Mouse (Mus musculus) MEL (cell line): ENCODE results near the gene Wfdc12. TPM values are rescaled to one million over a fixed set of nuclear protein-coding genes. Genes with fewer than 3 reads are reported as not detected.

ENCODE experiments used
- DNase-seq: peaks from one replicate; pipeline ENCODE4 v3.0.0; 2011; ENCODE audit warnings: low read depth, low spot score
- H3K27ac ChIP-seq: 2 replicates; pipeline ENCODE4 v1.5.1; 2012; ENCODE audit warnings: low read depth, mild to moderate bottlenecking, control low read depth, low read length, moderate library complexity; ENCODE audit not compliant: control insufficient read depth
- H3K27me3 ChIP-seq, 2 experiments: fragments of 150-350 bp in 1 of 2; sonication (generic) in 1 of 2; 2 replicates each; pipeline ENCODE4 v1.6.1; 2012; ENCODE audit warnings: low read length in 2 of 2, mild to moderate bottlenecking in 2 of 2, improper control_type of control experiment in 1 of 2, moderate library complexity in 1 of 2; ENCODE audit not compliant: insufficient read depth in 2 of 2, control insufficient read depth in 1 of 2
- H3K36me3 ChIP-seq, 2 experiments: 2 replicates each; pipeline ENCODE4 v1.6.1; 2012 to 2014; ENCODE audit warnings: low read length in 2 of 2, improper control_type of control experiment in 1 of 2, inconsistent platforms in 1 of 2, mild to moderate bottlenecking in 1 of 2; ENCODE audit not compliant: insufficient read depth in 2 of 2, control insufficient read depth in 1 of 2
- H3K4me1 ChIP-seq, 2 experiments: fragments of 150-350 bp in 1 of 2; sonication (generic) in 1 of 2; 2 replicates each; pipeline ENCODE4 v1.6.1; 2012; ENCODE audit warnings: low read length in 2 of 2, improper control_type of control experiment in 1 of 2, mild to moderate bottlenecking in 1 of 2; ENCODE audit not compliant: insufficient read depth in 2 of 2, control insufficient read depth in 1 of 2
- H3K4me3 ChIP-seq, 2 experiments: fragments of 150-350 bp in 1 of 2; sonication (generic) in 1 of 2; 2 replicates each; pipeline ENCODE4 v1.5.1; 2012; ENCODE audit warnings: low read depth in 2 of 2, low read length in 2 of 2, mild to moderate bottlenecking in 2 of 2, moderate library complexity in 2 of 2, control low read depth in 1 of 2, improper control_type of control experiment in 1 of 2; ENCODE audit not compliant: control insufficient read depth in 1 of 2, insufficient read depth in 1 of 2
- H3K79me2 ChIP-seq: 2 replicates; pipeline ENCODE4 v1.6.1; 2012; ENCODE audit warnings: mild to moderate bottlenecking, low read length, moderate library complexity; ENCODE audit not compliant: control insufficient read depth, poor library complexity, insufficient read depth
- H3K9ac ChIP-seq: 2 replicates; pipeline ENCODE4 v1.6.1; 2012; ENCODE audit warnings: low read depth, mild to moderate bottlenecking, control low read depth, low read length, moderate library complexity; ENCODE audit not compliant: control insufficient read depth, poor library complexity, severe bottlenecking
- H3K9me3 ChIP-seq: fragments of 150-350 bp; sonication (generic); replicated peaks from 2 replicates; pipeline ENCODE4 v1.6.1; 2012; ENCODE audit warnings: mild to moderate bottlenecking, low read length, improper control_type of control experiment, moderate library complexity; ENCODE audit not compliant: insufficient read depth
- CHD2 ChIP-seq: IDR thresholded peaks from 2 replicates; pipeline ENCODE4 v1.6.1; 2011; ENCODE audit warnings: low read length, improper control_type of control experiment
- E2F4 ChIP-seq: IDR thresholded peaks from 2 replicates; pipeline ENCODE4 v1.6.1; 2011; ENCODE audit warnings: low read depth, low read length, improper control_type of control experiment, borderline replicate concordance
- ELF1 ChIP-seq: IDR thresholded peaks from 2 replicates; pipeline ENCODE4 v1.6.1; 2014; ENCODE audit warnings: low read depth, mild to moderate bottlenecking, inconsistent platforms, low read length, improper control_type of control experiment, moderate library complexity
- ETS1 ChIP-seq: IDR thresholded peaks from 2 replicates; pipeline ENCODE4 v1.6.1; 2012; ENCODE audit warnings: low read depth, mild to moderate bottlenecking, inconsistent platforms, low read length, improper control_type of control experiment, moderate library complexity
- GATA1 ChIP-seq: IDR thresholded peaks from 2 replicates; pipeline ENCODE4 v1.6.1; 2011; ENCODE audit warnings: low read depth, low read length, improper control_type of control experiment
- JUND ChIP-seq: IDR thresholded peaks from 2 replicates; pipeline ENCODE4 v1.6.1; 2011; ENCODE audit warnings: low read depth, mild to moderate bottlenecking, improper control_type of control experiment, low read length
- MAFK ChIP-seq: IDR thresholded peaks from 2 replicates; pipeline ENCODE4 v1.6.1; 2011; ENCODE audit warnings: low read depth, mild to moderate bottlenecking, low read length, improper control_type of control experiment, borderline replicate concordance
- MAX ChIP-seq: IDR thresholded peaks from 2 replicates; pipeline ENCODE4 v1.6.1; 2011; ENCODE audit warnings: low read length, improper control_type of control experiment
- MAZ ChIP-seq: IDR thresholded peaks from 2 replicates; pipeline ENCODE4 v1.6.1; 2012; ENCODE audit warnings: low read depth, mild to moderate bottlenecking, inconsistent platforms, low read length, improper control_type of control experiment
- MEF2A ChIP-seq: IDR thresholded peaks from 2 replicates; pipeline ENCODE4 v1.6.1; 2014; ENCODE audit warnings: low read depth, mild to moderate bottlenecking, inconsistent platforms, low read length, improper control_type of control experiment; ENCODE audit not compliant: poor library complexity, insufficient replicate concordance, severe bottlenecking; ENCODE audit errors: extremely low read depth
- MYB ChIP-seq: IDR thresholded peaks from 2 replicates; pipeline ENCODE4 v1.6.1; 2011; ENCODE audit warnings: mild to moderate bottlenecking, low read depth, low read length, improper control_type of control experiment
- MYC ChIP-seq: IDR thresholded peaks from 2 replicates; pipeline ENCODE4 v1.6.1; 2011; ENCODE audit warnings: low read depth, mild to moderate bottlenecking, low read length, improper control_type of control experiment, moderate library complexity
- POLR2AphosphoS2 ChIP-seq: IDR thresholded peaks from 2 replicates; pipeline ENCODE4 v1.6.1; 2011; ENCODE audit warnings: low read length, improper control_type of control experiment
- POLR2AphosphoS5 ChIP-seq: IDR thresholded peaks from 2 replicates; pipeline ENCODE4 v1.6.1; 2012; ENCODE audit warnings: low read depth, borderline replicate concordance, mild to moderate bottlenecking, inconsistent platforms, low read length, moderate library complexity, mixed read lengths
- RCOR1 ChIP-seq: IDR thresholded peaks from 2 replicates; pipeline ENCODE4 v1.6.1; 2012; ENCODE audit warnings: low read depth, mild to moderate bottlenecking, inconsistent platforms, low read length, improper control_type of control experiment
- SIN3A ChIP-seq: IDR thresholded peaks from 2 replicates; pipeline ENCODE4 v1.6.1; 2012; ENCODE audit warnings: low read length, improper control_type of control experiment, inconsistent platforms
- SMC3 ChIP-seq: IDR thresholded peaks from 2 replicates; pipeline ENCODE4 v1.6.1; 2011; ENCODE audit warnings: low read depth, low read length, improper control_type of control experiment
- TBP ChIP-seq: IDR thresholded peaks from 2 replicates; pipeline ENCODE4 v1.8.0; 2011; ENCODE audit warnings: low read depth, low read length, improper control_type of control experiment
- UBTF ChIP-seq: IDR thresholded peaks from 2 replicates; pipeline ENCODE4 v1.6.1; 2012; ENCODE audit warnings: low read depth, mild to moderate bottlenecking, inconsistent platforms, low read length, improper control_type of control experiment, moderate library complexity, borderline replicate concordance; ENCODE audit not compliant: insufficient read depth
- USF1 ChIP-seq: IDR thresholded peaks from 2 replicates; pipeline ENCODE4 v1.6.1; 2014; ENCODE audit warnings: low read depth, mild to moderate bottlenecking, inconsistent platforms, low read length, improper control_type of control experiment, moderate library complexity
- ZMIZ1 ChIP-seq: IDR thresholded peaks from 2 replicates; pipeline ENCODE4 v1.6.1; 2012; ENCODE audit warnings: low read depth, mild to moderate bottlenecking, inconsistent platforms, low read length, improper control_type of control experiment, moderate library complexity
- polyA plus RNA-seq, 2 experiments: library from polyadenylated mRNA; stranded (reverse) in 1 of 2; unstranded in 1 of 2; fragments of >175 nt in 1 of 2; fragments of >200 nt in 1 of 2; gene quantifications; 2 replicates each; pipeline versions ENCODE4 v1.2.1 to v1.2.4; 2012; ENCODE audit warnings: low replicate concordance in 2 of 2, low read depth in 1 of 2; ENCODE audit not compliant: insufficient read length in 2 of 2, insufficient read depth in 1 of 2, missing spikeins in 1 of 2
- total RNA-seq: library from RNA; depleted of rRNA; stranded (reverse); fragments of 300-350 nt; gene quantifications from 2 replicates; pipeline ENCODE4 v1.2.3, GENCODE M21; 2012

Gene Wfdc12
- total and polyA plus RNA-seq, 3 experiments = 0.10 TPM; not detected in 2

DNA sequence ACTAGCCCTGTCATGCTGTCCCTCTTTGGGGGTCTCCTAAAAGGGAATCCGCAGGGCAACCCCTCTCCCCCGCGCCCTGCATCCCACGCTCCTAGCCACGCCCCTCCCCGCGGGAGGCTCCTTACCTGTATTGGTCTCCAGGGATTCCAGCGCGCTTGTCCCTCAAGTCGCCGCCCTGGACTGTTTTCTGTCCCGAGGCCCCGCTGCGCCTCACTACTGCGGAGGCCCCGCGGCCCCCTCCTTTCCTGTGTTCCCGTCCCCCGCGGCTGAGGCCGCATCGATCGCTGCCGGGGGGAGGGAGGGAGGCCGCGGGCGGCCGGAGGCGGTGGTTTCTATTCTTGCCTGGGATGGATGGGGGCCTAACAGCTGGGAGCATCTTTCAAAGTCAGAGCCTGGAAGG lies 19.5 kb downstream of the Wfdc12 start, which contains the start of gene Kcns1:
Gene Kcns1 (minus strand): TSS at position 212 of the 400 bp plus-strand sequence.
- no peak for DNase-seq
- Histone ChIP-seq H3K36me3 (peaks cover 0 to 12% of the 10 kb centered on the region in 2 experiments; a peak in 2 of 4 replicates), H3K27me3 (peaks cover 0 to under 1% of the 10 kb centered on the region in 2 experiments)

DNA sequence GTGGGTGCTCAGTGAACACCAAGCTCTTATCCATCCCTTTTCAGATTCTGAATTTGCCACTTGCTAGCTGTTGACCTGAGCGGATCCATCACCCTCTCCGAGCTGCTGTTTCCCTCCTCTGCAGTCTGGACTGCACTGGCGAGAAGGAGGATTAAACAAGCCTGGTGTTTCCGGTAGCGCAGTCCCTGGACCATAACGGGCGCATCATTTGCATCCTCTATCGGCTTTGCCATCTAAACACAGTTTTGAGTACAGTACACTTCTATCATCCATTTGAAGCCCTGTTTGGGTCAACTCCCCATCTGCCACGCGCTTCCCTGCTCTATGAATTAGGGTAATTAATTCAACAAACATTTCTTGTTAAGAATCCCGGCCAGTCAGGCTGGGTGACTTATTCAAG lies 20.1 kb downstream of the Wfdc12 start:
- Histone ChIP-seq H3K4me1 (peaks cover 7 to 10% of the 10 kb centered on the region in 2 experiments), H3K27me3 (peaks cover 0 to 3% of the 10 kb centered on the region in 2 experiments), H3K4me3 (no peak overlapping the region), H3K27ac (no peak overlapping the region), H3K36me3 (peaks cover 0 to 10% of the 10 kb centered on the region in 2 experiments; a peak in 2 of 4 replicates), H3K9me3 (no peaks in the 10 kb centered on the region), H3K9ac (no peak overlapping the region), H3K79me2 (no peaks in the 10 kb centered on the region)
- TF ChIP-seq E2F4 (no peak), MYB (no peak), CHD2 (no peak), POLR2AphosphoS5 (no peak)
- DNase-seq = no peak

More for the DNA sequence above, 19.5 kb downstream of the Wfdc12 start, which contains the start of gene Kcns1:
- H3K27ac ChIP-seq = no peak within 1 kb of the TSS
- H3K9ac ChIP-seq = no peak within 1 kb of the TSS
- no peak within 1 kb of the TSS for H3K4me3 ChIP-seq
- H3K4me1 ChIP-seq = peaks cover 10 to 15% of the 10 kb centered on the region in 2 experiments
- H3K9me3 ChIP-seq = no peaks in the 10 kb centered on the region
- H3K79me2 ChIP-seq = no peaks in the 10 kb centered on the region
- TF ChIP-seq ELF1 = no peak
- no peak for TF ChIP-seq USF1
- TF ChIP-seq POLR2AphosphoS2 = no peak
- no peak for TF ChIP-seq CHD2
- no peak for TF ChIP-seq JUND
- no peak for TF ChIP-seq MYC
- TF ChIP-seq MEF2A = no peak
- no peak for TF ChIP-seq RCOR1
- TF ChIP-seq E2F4 = no peak
- no peak for TF ChIP-seq ZMIZ1
- no peak for TF ChIP-seq TBP
- TF ChIP-seq UBTF = no peak
- TF ChIP-seq SIN3A = no peak
- no peak for TF ChIP-seq MAX
- no peak for TF ChIP-seq MAZ
- TF ChIP-seq MAFK = no peak
- no peak for TF ChIP-seq ETS1
- no peak for TF ChIP-seq GATA1
- no peak for TF ChIP-seq SMC3
- TF ChIP-seq, all 39 proteins: peak for 0
